Mouse (Mus musculus): ENCODE results near the gene Nfatc3.
"Not testable (repeated sequence)": the region's sequence is repeated elsewhere in the genome, so short reads cannot be mapped to it uniquely, and the experiment has no call there.

The Nfatc3 gene

DNA sequence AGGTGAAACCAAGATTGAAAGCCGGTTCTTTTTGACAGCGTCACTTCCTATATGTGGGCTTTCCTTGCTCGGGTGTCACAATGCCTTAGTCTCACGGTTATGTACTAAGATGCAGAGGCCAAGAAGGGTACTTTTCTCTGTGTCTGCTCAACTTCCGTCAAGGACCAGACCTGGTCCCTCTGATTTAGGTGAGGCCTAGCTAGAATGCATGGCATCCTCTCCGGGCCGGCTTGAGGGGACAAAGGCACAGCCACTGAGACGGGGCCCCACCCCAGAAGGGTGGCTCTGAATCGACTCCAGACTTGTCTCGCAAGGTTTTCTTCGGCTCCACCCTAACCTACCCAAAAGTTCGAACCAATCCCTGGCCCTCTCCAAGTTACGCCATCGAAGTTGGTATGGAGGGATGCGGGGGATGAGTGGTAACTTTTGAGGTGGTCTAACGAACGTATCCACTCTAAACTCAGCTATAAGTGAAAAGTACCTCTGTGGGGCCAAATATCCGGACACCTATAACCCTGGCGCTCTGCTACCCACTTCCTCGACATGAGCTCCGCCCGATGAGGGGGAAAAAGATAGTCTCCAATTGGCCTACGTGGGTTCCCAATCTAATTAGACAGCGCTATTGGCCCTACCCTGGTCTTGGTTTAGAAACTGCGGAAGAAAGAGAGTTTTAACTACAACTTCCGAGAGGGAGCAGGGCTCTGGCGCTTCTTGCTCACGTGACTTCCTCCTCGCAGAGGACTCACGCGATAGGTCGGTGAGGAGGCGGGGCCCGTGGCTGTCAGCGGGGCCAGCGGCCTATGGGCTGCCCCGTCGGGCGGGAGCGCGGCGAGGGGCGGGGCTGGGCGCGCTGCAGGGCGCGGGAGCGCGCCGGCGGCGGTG is at the start of gene Nfatc3:
TSS of gene Nfatc3 (plus strand) at position 110 of the 882 bp plus-strand sequence.
- peak; percentile 98 for DNase-seq (ENCODE audit: low read depth, low spot score)

DNA sequence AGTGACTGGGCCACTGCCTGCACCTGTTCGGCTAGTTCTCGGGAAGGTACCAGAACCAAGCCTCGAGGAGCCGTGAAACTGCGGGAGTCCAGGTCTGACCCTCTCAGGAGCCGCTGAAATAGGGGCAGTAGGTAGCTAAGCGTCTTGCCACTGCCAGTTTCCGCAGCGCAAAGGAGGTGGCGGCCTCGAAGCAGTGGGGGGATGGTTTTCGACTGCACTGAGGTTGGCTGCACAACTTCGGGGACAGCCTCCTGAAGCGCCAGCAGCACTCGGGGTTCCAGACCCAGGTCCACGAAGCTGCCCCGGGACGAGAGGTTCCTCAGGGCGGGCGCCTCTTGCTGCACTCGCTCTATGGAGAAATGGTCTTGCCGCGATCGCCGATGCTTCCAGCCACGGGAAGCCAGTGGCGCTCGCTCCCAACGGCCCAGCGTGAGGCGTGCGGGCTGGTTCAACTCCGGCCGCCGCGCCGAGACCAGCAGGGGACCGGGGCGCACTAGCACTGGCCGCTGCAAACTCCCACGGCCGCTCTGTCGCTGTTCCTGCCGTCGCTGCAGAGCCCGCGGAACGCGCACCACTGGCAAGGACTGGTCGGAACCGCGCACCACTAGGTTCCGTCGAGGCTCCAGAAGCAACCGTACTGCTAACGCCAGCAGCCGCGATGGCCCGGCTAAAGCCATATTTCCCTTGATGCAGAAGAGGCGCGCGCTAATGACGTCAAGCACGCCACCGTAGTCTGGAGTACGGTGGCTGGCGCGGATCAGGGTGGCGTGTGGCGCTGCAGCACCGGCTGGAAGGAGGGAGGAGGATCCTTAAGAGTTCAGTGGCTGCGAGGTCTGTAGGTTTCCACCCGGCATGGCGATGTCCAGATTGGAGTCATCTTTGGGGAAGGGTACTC is 47.6 kb upstream of the Nfatc3 start:
- DNase-seq (ENCODE audit: low read depth, low spot score), result peak; percentile 94

DNA sequence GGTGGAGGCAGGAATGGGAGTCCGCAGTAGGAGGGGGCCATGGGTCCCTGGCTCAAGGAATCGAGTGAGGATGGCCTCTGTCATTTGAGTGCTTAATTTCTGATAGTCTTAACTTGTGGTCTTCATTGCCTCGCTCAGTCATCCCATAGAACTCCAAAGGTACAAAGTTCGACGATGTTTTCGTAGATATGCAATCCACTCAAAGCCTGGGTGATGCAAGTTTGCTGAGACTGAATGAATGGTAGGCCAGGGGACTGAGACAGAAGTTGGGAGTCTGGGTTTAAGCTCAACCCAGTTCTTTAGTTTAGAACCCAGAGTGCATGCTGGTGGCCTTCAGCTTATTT is 47.0 kb upstream of the Nfatc3 start, which contains the start of gene Ddx28:
TSS of gene Ddx28 (minus strand) at position 240 of the 344 bp plus-strand sequence.
- no peak for DNase-seq (ENCODE audit: low read depth, low spot score)

DNA sequence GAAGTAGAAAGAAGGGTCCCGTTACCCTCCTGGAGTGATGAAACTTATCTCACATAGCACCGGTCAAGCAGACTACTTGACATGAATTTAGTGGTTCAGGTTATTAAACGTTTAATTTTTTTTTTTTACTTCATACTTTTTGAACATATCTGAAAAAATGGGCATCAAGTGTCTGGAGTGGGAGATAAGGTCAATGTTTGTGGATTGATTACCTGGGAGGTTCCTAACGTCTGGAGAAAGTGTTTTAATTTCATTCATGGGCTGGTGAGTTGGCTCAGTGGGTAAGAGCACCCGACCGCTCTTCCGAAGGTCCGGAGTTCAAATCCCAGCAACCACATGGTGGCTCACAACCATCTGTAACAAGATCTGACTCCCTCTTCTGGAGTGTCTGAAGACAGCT is 46.4 kb upstream of the Nfatc3 start:
- not testable (repeated sequence) for DNase-seq (ENCODE audit: low read depth, low spot score)

DNA sequence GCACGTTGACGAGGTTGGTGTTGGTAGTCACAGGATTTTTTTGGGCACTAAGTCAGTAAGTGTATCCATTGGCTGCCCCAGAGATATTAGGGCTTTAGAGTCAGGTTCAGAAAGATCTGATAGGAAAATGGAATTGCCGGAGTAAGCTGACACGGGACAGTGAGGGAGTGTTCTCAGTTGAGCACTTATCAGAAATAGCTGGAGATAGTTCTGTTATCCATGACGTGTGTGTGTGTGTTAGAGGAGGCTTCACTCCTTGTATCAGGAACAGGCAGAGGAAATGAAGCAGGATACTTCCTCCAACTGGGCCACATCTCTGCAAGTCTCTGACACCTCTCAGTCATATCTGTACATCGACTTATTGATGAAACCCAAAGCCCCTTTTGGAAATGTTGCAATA is 42.4 kb upstream of the Nfatc3 start:
- no peak for DNase-seq (ENCODE audit: low read depth, low spot score)

DNA sequence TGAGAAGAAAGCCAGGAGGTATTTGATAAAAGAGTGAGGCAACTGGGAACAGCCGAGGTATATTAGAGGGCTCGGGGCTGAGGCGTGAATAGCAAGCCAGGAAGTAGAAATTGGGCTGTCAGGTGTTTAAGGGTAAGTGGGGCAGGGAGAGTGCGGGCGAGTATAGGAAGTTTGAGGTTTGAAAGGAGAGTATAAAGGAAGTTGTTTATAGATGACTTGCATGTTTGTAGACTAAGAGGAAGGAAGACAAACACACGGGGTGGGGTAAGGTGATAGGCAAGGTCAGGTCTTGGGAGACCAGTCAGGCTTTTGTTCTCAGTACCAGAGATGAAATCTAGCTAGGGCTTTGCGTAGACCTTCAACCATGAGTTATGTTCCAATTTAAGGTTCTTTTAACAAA is 41.5 kb upstream of the Nfatc3 start:
- no peak for DNase-seq (ENCODE audit: low read depth, low spot score)

DNA sequence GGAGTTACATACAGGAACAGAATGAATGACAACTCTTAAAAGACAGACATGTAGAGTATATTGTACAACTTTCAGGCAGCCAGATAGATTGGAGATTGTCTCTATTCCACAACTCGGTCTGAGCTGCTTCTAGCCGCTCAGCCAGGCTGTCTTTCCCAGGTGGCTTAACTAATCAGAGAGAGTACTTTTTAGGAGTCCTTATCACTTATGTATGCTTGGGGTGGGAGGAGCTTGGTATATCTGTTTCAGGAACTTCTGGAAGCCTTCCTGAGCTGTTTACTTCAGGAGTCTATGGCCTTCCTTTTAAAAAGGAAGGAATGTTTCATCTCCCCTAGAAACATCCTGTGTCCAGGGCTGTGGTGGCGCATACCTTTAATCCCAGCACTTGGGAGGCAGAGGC is 40.6 kb upstream of the Nfatc3 start:
- no peak for DNase-seq (ENCODE audit: low read depth, low spot score)

DNA sequence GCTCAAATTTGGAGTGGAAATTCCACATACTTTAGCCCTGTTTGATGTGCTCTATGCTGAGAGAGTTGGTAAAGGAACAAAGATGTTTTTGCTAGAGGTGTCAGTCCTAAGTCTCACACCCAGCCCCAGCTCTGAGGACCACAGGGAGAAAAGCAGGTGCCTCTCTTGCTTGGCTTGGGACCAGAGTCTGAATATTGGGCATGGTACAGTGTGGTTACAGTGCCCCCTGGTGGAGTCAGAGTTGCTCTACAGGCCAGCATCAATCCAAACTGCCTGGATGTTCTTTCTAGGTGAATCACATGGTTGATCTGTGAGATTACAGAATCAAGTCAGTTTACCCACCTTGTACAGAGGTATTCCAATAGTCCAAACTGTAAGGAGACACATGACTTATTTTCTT is 36.2 kb upstream of the Nfatc3 start:
- peak; percentile 77 for DNase-seq (ENCODE audit: low read depth, low spot score)

DNA sequence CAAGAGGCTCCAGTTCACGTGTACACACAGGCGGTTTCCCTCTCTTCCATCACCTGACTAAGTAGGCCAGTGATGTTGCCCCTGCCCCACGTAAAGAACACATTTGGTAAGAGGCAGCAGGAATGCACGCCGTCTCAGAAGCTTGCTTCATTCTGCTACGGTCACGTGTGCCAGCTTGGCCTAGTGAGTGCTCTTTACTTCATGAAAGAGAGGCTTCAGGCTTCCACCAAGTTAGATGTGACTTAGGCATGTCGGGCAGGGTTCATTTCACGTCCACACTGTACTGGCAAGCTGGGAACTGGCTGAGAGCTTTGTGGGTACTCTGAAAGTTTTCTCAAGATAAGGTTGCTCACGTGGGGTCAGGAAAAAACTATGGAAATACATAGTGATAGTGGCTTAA is 19.9 kb upstream of the Nfatc3 start:
- no peak for DNase-seq (ENCODE audit: low read depth, low spot score)

DNA sequence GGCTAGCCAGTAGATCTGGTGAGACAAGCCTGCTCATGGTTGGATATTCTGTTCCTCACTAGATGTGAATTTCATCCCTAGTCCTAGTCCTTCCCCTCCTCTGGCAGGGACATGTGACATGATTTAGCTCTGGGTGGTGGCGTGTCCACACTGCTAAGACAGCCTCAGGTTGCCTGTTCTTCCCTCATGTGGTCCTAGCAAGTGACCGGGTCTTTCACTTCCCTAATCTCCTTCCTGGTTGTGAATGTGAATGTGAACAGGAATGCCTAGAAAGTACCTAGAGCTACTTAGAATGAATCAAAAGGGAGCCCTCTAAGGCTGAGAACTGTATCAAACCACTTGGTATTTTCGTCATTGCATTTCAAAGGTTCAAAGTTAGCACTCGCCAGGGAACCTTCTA is 19.0 kb upstream of the Nfatc3 start:
- DNase-seq (ENCODE audit: low read depth, low spot score), result peak; percentile 44

DNA sequence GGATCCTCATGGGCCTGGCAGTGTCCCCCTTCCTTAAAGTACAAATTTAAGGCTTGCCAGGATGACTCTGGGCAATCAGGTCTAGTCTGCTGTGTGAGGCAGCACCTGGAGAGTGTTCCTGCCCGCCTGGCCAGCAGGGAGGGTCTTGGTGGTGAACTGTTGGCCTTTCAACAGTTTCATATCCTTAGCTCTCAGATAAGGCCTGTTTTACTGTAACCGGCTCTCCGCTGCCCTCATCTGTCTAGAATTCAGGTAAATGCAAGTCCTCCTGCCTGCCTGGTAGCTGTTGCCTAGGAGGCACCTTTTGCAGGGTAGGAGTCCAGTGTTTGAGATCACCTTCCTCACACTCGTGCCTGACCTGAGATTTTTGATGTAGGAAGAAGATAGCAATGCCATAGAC is 18.4 kb upstream of the Nfatc3 start:
- peak; percentile 36 for DNase-seq (ENCODE audit: low read depth, low spot score)

DNA sequence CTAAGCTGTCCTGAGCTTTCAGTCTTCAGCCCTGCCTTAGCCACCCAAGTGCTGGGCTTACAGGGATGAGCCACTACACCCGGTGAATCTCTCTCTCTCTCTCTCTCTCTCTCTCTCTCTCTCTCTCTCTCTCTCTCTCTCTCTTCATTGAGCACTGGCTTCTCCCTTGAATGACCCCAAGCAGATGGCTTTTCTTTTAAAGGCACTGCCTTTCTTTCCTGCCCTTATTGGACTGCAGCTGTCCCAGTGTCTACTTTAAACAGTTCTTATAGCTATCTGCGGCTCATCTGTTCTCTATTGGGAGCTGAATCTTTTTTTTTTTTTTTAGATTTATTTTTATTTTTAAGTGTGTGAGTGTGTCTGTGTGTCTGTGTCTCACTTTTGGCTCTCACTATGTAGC is 15.6 kb upstream of the Nfatc3 start:
- DNase-seq (ENCODE audit: low read depth, low spot score), result no peak

DNA sequence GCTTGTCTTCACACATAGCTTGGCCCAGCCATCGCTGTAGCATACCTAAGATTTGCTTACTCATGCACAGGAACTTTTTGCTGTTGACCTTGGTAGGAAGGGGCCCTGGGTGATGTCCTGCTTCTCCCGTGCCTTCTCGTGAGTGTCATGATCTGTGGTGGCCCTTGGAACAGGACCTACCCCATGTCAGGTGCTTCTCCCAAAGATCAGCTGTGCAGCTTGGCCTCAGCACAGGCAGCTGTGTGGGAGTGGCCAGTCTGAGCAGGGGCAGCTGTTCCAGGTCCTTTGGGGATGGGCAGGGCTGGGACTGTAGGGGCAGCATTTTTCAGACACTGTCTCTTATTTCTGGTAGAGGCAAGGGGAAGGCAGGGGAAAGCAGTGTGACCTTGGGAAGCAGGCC is 14.5 kb upstream of the Nfatc3 start:
- no peak for DNase-seq (ENCODE audit: low read depth, low spot score)

DNA sequence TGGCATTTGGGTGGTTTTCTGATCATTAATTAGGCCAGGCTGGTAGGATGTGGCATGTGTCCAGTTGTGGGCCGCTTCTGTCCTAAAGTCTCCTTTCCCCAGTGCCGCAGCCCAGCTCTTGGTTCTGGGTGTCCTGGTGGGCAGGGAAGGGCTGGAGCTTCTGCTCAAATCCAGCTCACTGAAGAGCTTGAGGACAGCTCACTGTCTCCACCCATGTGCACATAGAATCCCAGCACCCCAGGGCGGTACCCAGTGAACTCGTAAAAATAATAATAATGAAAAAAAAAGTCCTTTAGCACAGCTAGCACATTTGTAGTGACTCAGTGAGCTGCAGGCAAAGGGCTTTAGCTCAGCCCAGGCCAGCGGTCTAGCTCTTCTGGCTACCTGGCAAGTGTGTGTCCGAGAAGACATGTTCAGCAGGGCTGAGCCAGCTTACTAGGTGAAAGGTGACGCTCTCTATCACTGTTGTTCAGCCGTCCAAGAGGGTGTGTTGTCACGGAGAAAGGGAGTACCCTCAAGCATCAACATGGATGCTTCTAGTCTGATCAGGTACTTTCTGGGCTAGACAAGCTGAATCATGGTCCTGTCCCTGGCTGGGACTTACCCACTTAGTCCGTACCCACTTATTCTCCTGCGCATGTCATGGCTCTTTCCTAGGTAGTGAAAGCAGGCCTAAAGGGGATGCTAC is 11.6 kb upstream of the Nfatc3 start:
- DNase-seq (ENCODE audit: low read depth, low spot score), result no peak

DNA sequence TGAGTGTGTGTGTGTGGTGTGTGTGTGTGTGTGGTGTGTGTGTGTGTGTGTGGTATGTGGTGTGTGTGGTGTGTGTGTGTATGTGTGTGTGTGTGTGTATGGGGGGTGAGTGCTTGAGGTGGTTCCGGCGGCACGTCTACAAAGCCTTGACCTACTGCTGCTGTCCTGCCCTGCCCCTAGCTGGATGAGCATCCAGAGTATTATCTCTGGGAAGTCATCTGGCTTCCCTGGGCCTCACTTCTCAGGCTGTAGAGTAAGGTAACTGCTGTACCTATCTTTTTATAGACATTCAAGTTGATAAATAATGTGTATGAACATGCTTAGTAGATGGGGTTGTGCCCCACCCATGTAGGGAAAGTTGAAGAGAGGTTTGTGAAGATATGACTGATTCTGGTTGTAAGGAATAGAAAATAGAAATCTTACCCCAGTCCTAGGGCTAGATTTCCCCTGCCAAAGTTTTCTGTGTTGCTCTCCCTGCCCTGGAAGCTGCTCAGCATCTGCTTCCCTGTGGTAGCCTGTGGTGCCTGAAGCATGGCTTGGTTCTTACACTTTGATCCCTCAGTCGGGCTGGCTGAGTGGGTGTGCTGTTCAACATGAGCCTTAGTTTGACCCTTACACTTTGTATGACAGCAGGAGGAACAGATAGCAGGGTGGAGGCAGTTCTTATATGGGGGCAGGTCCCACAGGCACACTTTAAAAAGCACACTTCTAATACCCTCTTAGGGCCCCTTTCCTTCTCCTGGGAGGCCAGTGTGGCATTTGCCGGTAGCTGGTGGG is 10.6 kb upstream of the Nfatc3 start:
- no peak for DNase-seq (ENCODE audit: low read depth, low spot score)

DNA sequence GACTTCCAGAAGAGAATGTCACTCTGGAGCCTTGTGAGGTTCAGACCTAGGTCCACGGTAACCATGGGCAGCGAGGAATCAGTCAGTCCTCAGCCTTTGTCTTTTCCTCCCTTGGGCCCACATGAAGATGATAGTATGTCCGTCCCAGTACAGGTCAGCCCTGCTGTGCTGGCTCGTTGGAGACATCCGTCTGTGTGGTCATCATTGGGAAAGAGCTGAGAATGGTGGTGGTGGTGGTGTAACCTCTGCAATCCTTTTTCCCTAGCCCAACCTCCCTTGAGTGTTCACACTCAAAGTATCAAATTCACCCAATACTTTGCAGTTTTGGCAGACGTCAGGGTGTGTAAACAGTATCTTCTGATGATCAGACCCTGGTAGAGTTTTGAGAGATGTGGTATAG is 8.8 kb upstream of the Nfatc3 start:
- DNase-seq (ENCODE audit: low read depth, low spot score), result no peak

DNA sequence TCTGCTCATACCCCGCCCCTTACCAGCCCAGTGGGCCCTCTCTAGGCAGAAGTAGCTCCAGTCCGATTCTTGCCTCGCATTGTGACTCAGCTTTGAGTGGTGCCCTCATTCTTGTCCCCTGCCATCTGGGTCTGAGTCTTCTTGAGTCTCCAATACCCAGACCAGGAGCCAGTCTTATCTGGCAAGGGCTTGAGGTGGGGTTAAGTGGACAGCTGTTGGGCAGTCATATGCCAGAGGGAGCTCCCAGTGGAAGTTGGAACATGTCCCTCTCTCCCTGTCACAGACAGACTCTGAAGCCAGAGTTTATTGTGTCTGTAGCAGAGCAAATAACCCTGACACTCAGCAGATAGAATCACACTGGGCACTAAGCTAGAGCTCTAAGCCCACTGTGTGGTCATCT is 7.6 kb upstream of the Nfatc3 start:
- peak; percentile 42 for DNase-seq (ENCODE audit: low read depth, low spot score)

DNA sequence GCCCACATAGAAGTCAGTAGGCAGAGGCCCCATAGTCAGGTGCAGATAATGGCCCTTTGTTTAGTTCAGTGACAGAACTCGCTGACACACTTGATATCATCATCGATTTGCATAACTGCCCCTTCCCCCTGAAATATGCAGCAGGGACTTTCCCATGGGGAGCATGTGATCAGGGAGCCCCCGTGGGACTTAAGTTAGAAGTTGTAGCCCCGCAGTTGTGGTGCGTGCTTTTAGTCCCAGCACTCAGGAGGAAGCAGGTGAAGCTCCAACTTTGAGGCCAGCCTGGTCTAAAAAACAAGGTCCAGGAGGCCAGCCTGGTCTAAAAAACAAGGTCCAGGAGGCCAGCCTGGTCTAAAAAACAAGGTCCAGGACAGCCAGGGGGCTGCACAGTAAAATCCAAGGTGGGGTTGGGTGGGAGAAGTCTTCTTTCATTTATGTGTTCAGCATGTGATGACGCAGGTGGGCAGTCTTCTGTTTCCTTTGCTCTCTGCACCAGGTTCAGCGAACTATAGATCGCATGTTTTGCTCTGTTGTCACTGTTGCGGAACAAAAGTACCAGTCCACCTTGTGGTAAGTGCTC is 6.0 kb upstream of the Nfatc3 start:
- peak; percentile 94 for DNase-seq (ENCODE audit: low read depth, low spot score)

DNA sequence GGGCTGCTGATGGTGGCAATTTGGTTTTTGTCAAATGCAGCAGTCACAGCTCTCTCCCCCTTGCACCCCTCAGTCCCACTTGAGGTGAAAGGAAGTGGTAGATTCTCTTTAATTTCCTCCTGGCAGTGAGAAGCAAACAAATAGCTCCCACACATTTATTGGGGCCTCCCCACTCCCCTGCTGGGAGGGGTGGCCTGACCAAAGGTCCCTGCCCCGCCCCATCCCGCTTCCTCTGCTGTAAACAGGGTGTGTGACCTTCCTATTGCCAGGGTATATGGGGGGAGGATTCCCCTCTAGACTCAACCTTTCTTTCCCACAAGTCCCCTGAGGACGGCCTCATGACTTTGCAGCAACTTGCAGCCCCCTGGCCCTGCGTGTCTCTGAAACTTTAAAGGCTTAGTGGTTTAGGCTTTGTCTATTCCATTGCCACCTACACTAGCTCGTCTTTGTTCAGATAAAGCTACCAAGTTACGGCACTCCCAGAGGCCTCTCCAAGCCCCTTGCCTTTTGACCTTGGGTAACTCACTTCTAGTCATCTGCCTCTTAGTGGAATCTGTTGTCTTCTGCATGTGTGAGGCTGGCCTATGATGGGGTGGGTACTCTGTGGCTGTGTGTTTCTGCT is 4.3 kb upstream of the Nfatc3 start:
- peak; percentile 92 for DNase-seq (ENCODE audit: low read depth, low spot score)

DNA sequence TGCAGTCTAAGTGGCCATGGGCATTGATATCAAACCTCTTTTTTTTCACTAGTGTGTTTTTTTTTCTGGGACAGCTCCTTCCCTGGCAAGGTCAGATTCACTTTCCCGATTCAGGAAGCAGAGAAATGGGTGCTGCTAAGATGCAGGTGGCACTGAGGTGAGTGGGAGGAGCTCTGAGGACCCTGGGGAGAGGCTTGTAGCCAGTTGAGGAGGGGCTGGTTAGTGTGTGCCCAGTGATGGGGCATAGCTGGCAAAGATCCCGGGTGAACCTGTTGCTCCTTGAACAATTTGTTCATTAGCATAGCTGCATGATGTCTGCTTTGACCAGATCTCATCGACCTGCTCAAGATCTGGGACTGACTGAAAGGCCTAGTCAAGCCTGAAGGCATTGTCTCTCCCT is 3.6 kb upstream of the Nfatc3 start:
- peak; percentile 61 for DNase-seq (ENCODE audit: low read depth, low spot score)

All from A20 (cell line).